Mouse (Mus musculus): ENCODE measurements at regions not wholly inside any gene's neighbourhood (a gene's known extent, or its start where the extent isn't known, plus 50 kb on each side); places are given as distances from the start of the nearest gene placed in this dataset.

- Histone ChIP-seq H3K27ac (no peak overlapping the region), H3K36me3 (no peaks in the 10 kb centered on the region), H3K9me3 (no peaks in the 10 kb centered on the region), H3K9ac (no peak overlapping the region), H3K27me3 (replicated peaks) (no peaks in the 10 kb centered on the region), H3K4me1 (replicated peaks) (no peaks in the 10 kb centered on the region), H3K4me3 (replicated peaks) (no peak overlapping the region), H3K4me2 (replicated peaks) (no peak overlapping the region)
- WGBS = 63% methylated on average over 6 of the region's 6 CpGs
- 0 out of 2 replicates have a peak, but pooled peaks have one; percentile 23 for ATAC-seq
Observed at GRCm38 (mm10) chr5:103374162-103374561, 50.8 kb upstream of the Ptpn13 start.

GRCm38 (mm10) chr5:103373089-103373488 lies 51.9 kb upstream of the Ptpn13 start:
- 86% methylated on average over 4 of the region's 4 CpGs for WGBS
- H3K27me3 ChIP-seq (replicated peaks) = no peaks in the 10 kb centered on the region
- no peak for ATAC-seq
- H3K4me3 ChIP-seq (replicated peaks) = no peak overlapping the region
- H3K27ac ChIP-seq = no peak overlapping the region
- H3K9ac ChIP-seq = no peak overlapping the region
- H3K9me3 ChIP-seq = no peaks in the 10 kb centered on the region
- no peaks in the 10 kb centered on the region for H3K36me3 ChIP-seq
- H3K4me2 ChIP-seq (replicated peaks) = no peak overlapping the region
- H3K4me1 ChIP-seq (replicated peaks) = no peaks in the 10 kb centered on the region

- Histone ChIP-seq H3K36me3 (no peaks in the 10 kb centered on the region), H3K4me1 (replicated peaks) (no peaks in the 10 kb centered on the region), H3K27me3 (replicated peaks) (no peaks in the 10 kb centered on the region), H3K27ac (no peak overlapping the region), H3K4me2 (replicated peaks) (no peak overlapping the region), H3K9me3 (no peaks in the 10 kb centered on the region), H3K4me3 (replicated peaks) (no peak overlapping the region), H3K9ac (no peak overlapping the region)
- 65% methylated on average over 4 of the region's 4 CpGs for WGBS
- ATAC-seq = no peak
Observed at GRCm38 (mm10) chr5:103370456-103370855, 54.5 kb upstream of the Ptpn13 start.

- no peak overlapping the region for H3K27ac ChIP-seq
- WGBS = 80% methylated on average over 10 of the region's 10 CpGs
- H3K4me2 ChIP-seq (replicated peaks) = no peak overlapping the region
- H3K9me3 ChIP-seq = no peaks in the 10 kb centered on the region
- no peak for ATAC-seq
- H3K27me3 ChIP-seq (replicated peaks) = no peaks in the 10 kb centered on the region
- no peak overlapping the region for H3K4me3 ChIP-seq (replicated peaks)
- no peaks in the 10 kb centered on the region for H3K36me3 ChIP-seq
- no peak overlapping the region for H3K9ac ChIP-seq
- no peaks in the 10 kb centered on the region for H3K4me1 ChIP-seq (replicated peaks)
Observed at GRCm38 (mm10) chr5:103368993-103369392, 56.0 kb upstream of the Ptpn13 start.

- H3K36me3 ChIP-seq = no peaks in the 10 kb centered on the region
- H3K9me3 ChIP-seq = no peaks in the 10 kb centered on the region
- no peak overlapping the region for H3K27ac ChIP-seq
- H3K9ac ChIP-seq = no peak overlapping the region
- no peak for ATAC-seq
- no peak overlapping the region for H3K4me3 ChIP-seq (replicated peaks)
- H3K4me2 ChIP-seq (replicated peaks) = no peak overlapping the region
- no peaks in the 10 kb centered on the region for H3K27me3 ChIP-seq (replicated peaks)
- H3K4me1 ChIP-seq (replicated peaks) = no peaks in the 10 kb centered on the region
- 62% methylated on average over 12 of the region's 12 CpGs for WGBS
Observed at GRCm38 (mm10) chr5:103367201-103367671, 57.8 kb upstream of the Ptpn13 start.

- Histone ChIP-seq H3K9ac (no peak overlapping the region), H3K9me3 (no peaks in the 10 kb centered on the region), H3K4me1 (replicated peaks) (no peaks in the 10 kb centered on the region), H3K27ac (no peak overlapping the region), H3K36me3 (no peaks in the 10 kb centered on the region), H3K4me3 (replicated peaks) (no peak overlapping the region), H3K4me2 (replicated peaks) (no peak overlapping the region), H3K27me3 (replicated peaks) (no peaks in the 10 kb centered on the region)
- WGBS = 83% methylated on average over 19 of the region's 19 CpGs
- no peak for ATAC-seq
Observed at GRCm38 (mm10) chr5:103365700-103366448, 59.1 kb upstream of the Ptpn13 start.

- Histone ChIP-seq H3K9me3 (no peaks in the 10 kb centered on the region), H3K4me3 (replicated peaks) (no peak overlapping the region), H3K9ac (no peak overlapping the region), H3K4me2 (replicated peaks) (peak overlapping the region; percentile 27; the same call in 1 of the 2 replicates), H3K27me3 (replicated peaks) (no peaks in the 10 kb centered on the region), H3K36me3 (no peaks in the 10 kb centered on the region), H3K27ac (no peak overlapping the region), H3K4me1 (replicated peaks) (no peaks in the 10 kb centered on the region)
- peak; percentile 64 for ATAC-seq
- 75% methylated on average over 21 of the region's 21 CpGs for WGBS
Observed at GRCm38 (mm10) chr5:103364791-103365699, 59.9 kb upstream of the Ptpn13 start.

- no peak overlapping the region for H3K27ac ChIP-seq
- no peaks in the 10 kb centered on the region for H3K9me3 ChIP-seq
- no peak overlapping the region for H3K4me2 ChIP-seq (replicated peaks)
- no peak overlapping the region for H3K4me3 ChIP-seq (replicated peaks)
- peak; percentile 52; the same call in 1 of the 2 replicates for ATAC-seq
- H3K4me1 ChIP-seq (replicated peaks) = no peaks in the 10 kb centered on the region
- H3K27me3 ChIP-seq (replicated peaks) = no peaks in the 10 kb centered on the region
- no peak overlapping the region for H3K9ac ChIP-seq
- 44% methylated on average over 13 of the region's 13 CpGs for WGBS
- no peaks in the 10 kb centered on the region for H3K36me3 ChIP-seq
Observed at GRCm38 (mm10) chr5:103360775-103361247, 64.2 kb upstream of the Ptpn13 start.

GRCm38 (mm10) chr5:103360360-103360759 lies 64.6 kb upstream of the Ptpn13 start:
- Histone ChIP-seq H3K4me3 (replicated peaks) (no peak overlapping the region), H3K9me3 (no peaks in the 10 kb centered on the region), H3K4me2 (replicated peaks) (no peak overlapping the region), H3K27ac (no peak overlapping the region), H3K36me3 (no peaks in the 10 kb centered on the region), H3K4me1 (replicated peaks) (no peaks in the 10 kb centered on the region), H3K9ac (no peak overlapping the region), H3K27me3 (replicated peaks) (no peaks in the 10 kb centered on the region)
- WGBS = 75% methylated on average over 10 of the region's 10 CpGs
- no peak for ATAC-seq

GRCm38 (mm10) chr5:103357558-103357957 lies 67.4 kb upstream of the Ptpn13 start:
- H3K4me3 ChIP-seq (replicated peaks) = no peak overlapping the region
- ATAC-seq = no peak
- no peak overlapping the region for H3K4me2 ChIP-seq (replicated peaks)
- H3K4me1 ChIP-seq (replicated peaks) = no peaks in the 10 kb centered on the region
- no peaks in the 10 kb centered on the region for H3K9me3 ChIP-seq
- no peaks in the 10 kb centered on the region for H3K36me3 ChIP-seq
- 62% methylated on average over 5 of the region's 5 CpGs for WGBS
- 0 out of 2 replicates have a peak, but pooled peaks cover 3% of the 10 kb centered on the region for H3K27me3 ChIP-seq (replicated peaks)
- H3K9ac ChIP-seq = no peak overlapping the region
- H3K27ac ChIP-seq = no peak overlapping the region

- Histone ChIP-seq H3K4me3 (replicated peaks) (no peak overlapping the region), H3K9ac (no peak overlapping the region)
Observed at GRCm38 (mm10) chr5:103356500-103356899, 68.5 kb upstream of the Ptpn13 start.

More at GRCm38 (mm10) chr5:103356500-103356899, 68.5 kb upstream of the Ptpn13 start:
- Histone ChIP-seq H3K27ac (no peak overlapping the region), H3K4me2 (replicated peaks) (no peak overlapping the region), H3K27me3 (replicated peaks) (0 out of 2 replicates have a peak, but pooled peaks cover 3% of the 10 kb centered on the region), H3K36me3 (no peaks in the 10 kb centered on the region), H3K4me1 (replicated peaks) (no peaks in the 10 kb centered on the region), H3K9me3 (no peaks in the 10 kb centered on the region)
- 74% methylated on average over 6 of the region's 6 CpGs for WGBS
- ATAC-seq = no peak

Data from intestine, embryonic 15.5 days (tissue).